Comparison of ENCODE assay signal across 8 mouse cellular contexts in genomic region chrX:48340441-48341049, GRCm38 (mm10). TPM values are rescaled to one million over a fixed set of nuclear protein-coding genes. Genes with fewer than 3 reads are reported as not detected.
DNase-seq lines count a peak whose midpoint lies in the region; ATAC-seq and TF ChIP-seq lines count a peak whose summit lies in the region.

No protein-coding gene starts in this region.

- 5% methylated on average over 33 of the region's 35 CpGs for whole genome bisulfite sequencing in heart, embryonic 13.5 days
- 18% methylated on average over 35 of the region's 35 CpGs for WGBS in kidney, postnatal 0 days
- WGBS in midbrain, embryonic 11.5 days = 8% methylated on average over 35 of the region's 35 CpGs

- H3K27me3 ChIP-seq in heart, embryonic 13.5 days (replicated peaks) = peaks cover 51% of the 10 kb centered on the region
- H3K27me3 ChIP-seq in kidney, postnatal 0 days (ENCODE audit: insufficient read depth, low read length) = no peaks in the 10 kb centered on the region
- no peaks in the 10 kb centered on the region; the same call in none of the 2 replicates for H3K27me3 ChIP-seq in midbrain, embryonic 11.5 days (ENCODE audit: control insufficient read depth, insufficient read depth, low read length)

- H3K4me1 ChIP-seq in heart, embryonic 13.5 days = 0 out of 2 replicates have a peak, but pooled peaks cover 4% of the 10 kb centered on the region
- no peaks in the 10 kb centered on the region for H3K4me1 ChIP-seq in kidney, postnatal 0 days (replicated peaks; ENCODE audit: insufficient read depth, low read length)
- no peaks in the 10 kb centered on the region; the same call in 1 of the 2 replicates for H3K4me1 ChIP-seq in midbrain, embryonic 11.5 days (ENCODE audit: control insufficient read depth, insufficient read depth, low read length)

- H3K9me3 ChIP-seq in heart, embryonic 13.5 days = no peaks in the 10 kb centered on the region
- H3K9me3 ChIP-seq in kidney, postnatal 0 days (replicated peaks; ENCODE audit: low read length) = no peaks in the 10 kb centered on the region
- no peaks in the 10 kb centered on the region for H3K9me3 ChIP-seq in midbrain, embryonic 11.5 days (ENCODE audit: control insufficient read depth, low read length)

- H3K4me2 ChIP-seq in heart, embryonic 13.5 days = peak overlapping the region; percentile 83
- peak overlapping the region; percentile 75 for H3K4me2 ChIP-seq in kidney, postnatal 0 days (ENCODE audit: low read length)
- H3K4me2 ChIP-seq in midbrain, embryonic 11.5 days = peak overlapping the region; percentile 71

- H3K36me3 ChIP-seq in heart, embryonic 13.5 days = no peaks in the 10 kb centered on the region
- no peaks in the 10 kb centered on the region for H3K36me3 ChIP-seq in kidney, postnatal 0 days (ENCODE audit: insufficient read depth, low read length)
- no peaks in the 10 kb centered on the region for H3K36me3 ChIP-seq in midbrain, embryonic 11.5 days (ENCODE audit: control insufficient read depth, insufficient read depth, low read length)

- H3K27ac ChIP-seq in heart, embryonic 13.5 days (replicated peaks) = 0 out of 2 replicates have a peak overlapping the region, but pooled peaks have one; percentile 8
- peak overlapping the region; percentile 31; the same call in 1 of the 2 replicates for H3K27ac ChIP-seq in kidney, postnatal 0 days
- no peak overlapping the region for H3K27ac ChIP-seq in midbrain, embryonic 11.5 days (ENCODE audit: low read depth, low read length)

- ATAC-seq in heart, embryonic 13.5 days (ENCODE audit: extremely low read depth, insufficient number of reproducible peaks, low FRiP score, low TSS enrichment) = no peak
- no peak for ATAC-seq in kidney, postnatal 0 days (replicated peaks; ENCODE audit: low FRiP score, low read depth)
- no peak for ATAC-seq in midbrain, embryonic 11.5 days (ENCODE audit: low FRiP score)
- ATAC-seq in megakaryocyte-erythroid progenitor cell, adult 5-6 weeks (replicated peaks; ENCODE audit: low FRiP score, low TSS enrichment, poor library complexity, severe bottlenecking) = no peak

- H3K4me3 ChIP-seq in heart, embryonic 13.5 days = peak overlapping the region; percentile 64
- peak overlapping the region; percentile 51 for H3K4me3 ChIP-seq in kidney, postnatal 0 days (replicated peaks; ENCODE audit: low read depth, low read length)
- peak overlapping the region; percentile 58 for H3K4me3 ChIP-seq in midbrain, embryonic 11.5 days (ENCODE audit: low read depth, low read length)

- peak overlapping the region; percentile 79 for H3K9ac ChIP-seq in heart, embryonic 13.5 days
- peak overlapping the region; percentile 67 for H3K9ac ChIP-seq in kidney, postnatal 0 days (ENCODE audit: low read depth, low read length)
- H3K9ac ChIP-seq in midbrain, embryonic 11.5 days (ENCODE audit: low read length) = peak overlapping the region; percentile 54; the same call in 1 of the 2 replicates

- DNase-seq in urinary bladder, postnatal 36 days (ENCODE audit: low spot score in 2 of 2) = peak; percentile 0 to 4
- DNase-seq in urinary bladder, postnatal 25 days (ENCODE audit: low spot score) = no peak
- peak; percentile 3 to 16 for DNase-seq in cerebellum, postnatal 36 days
- DNase-seq in kidney, postnatal 0 days (ENCODE audit: low spot score) = no peak
- DNase-seq in midbrain, embryonic 11.5 days (ENCODE audit: low spot score, missing footprints) = peak; percentile 85
- peak; percentile 19 for DNase-seq in thymus, postnatal 14 days

- no peak for TF ChIP-seq CTCF in kidney, postnatal 0 days (IDR thresholded peaks at IDR 0.05; ENCODE audit: low read depth)

RNA-seq across cellular contexts. Expression of gene Bcorl1, which starts 0.6 kb away (rescaled TPM):
- 3.8 and 4.1 TPM in 2 replicates for polyA plus RNA-seq in heart, embryonic 13.5 days (2015; fragmentation: Nextera tagmentation; extraction: Ambion mirVana)
- polyA plus RNA-seq in kidney, postnatal 0 days (2015; fragmentation: Nextera tagmentation; extraction: Ambion mirVana) = 3.0 and 3.3 TPM in 2 replicates
- 4.2 and 4.7 TPM in 2 replicates for polyA plus RNA-seq in midbrain, embryonic 11.5 days (2014; fragmentation: Nextera tagmentation; extraction: Ambion mirVana)
- total RNA-seq in megakaryocyte-erythroid progenitor cell, adult 5-6 weeks (2014; fragmentation: Nextera tagmentation) = 14.8 and 16.3 TPM in 2 replicates
- total RNA-seq in megakaryocyte-erythroid progenitor cell, adult 5-6 weeks (2017) = 3.1 and 3.7 TPM in 2 replicates

Comparison
In these comparisons a context has a peak if more than half of its experiments do, and no peak if none do; other contexts are left out.
1. DNase-seq: peak in urinary bladder, postnatal 36 days (2 of 2), cerebellum, postnatal 36 days (2 of 2), midbrain, embryonic 11.5 days (single experiment) and thymus, postnatal 14 days (single experiment); none in urinary bladder, postnatal 25 days (single experiment) and kidney, postnatal 0 days (single experiment).
2. Peak in every context shown above with its lines, with median percentiles within 50 percentile points of each other: H3K4me2 ChIP-seq, H3K4me3 ChIP-seq and H3K9ac ChIP-seq.